Mouse (Mus musculus): Measurements from ENCODE around the gene Btbd9. TPM values are rescaled to one million over a fixed set of nuclear protein-coding genes. Genes with fewer than 3 reads are reported as not detected.

Btbd9 gene
- polyA plus RNA-seq, 1 experiment from 2014 or later, result 40.6 TPM

GRCm38 (mm10) chr17:30485067-30485854 is 91.0 kb downstream of the Btbd9 start:
- Histone ChIP-seq H3K27ac (ENCODE audit: low read length) (no peak overlapping the region), H3K9ac (replicated peaks; ENCODE audit: low read depth) (no peak overlapping the region), H3K9me3 (ENCODE audit: low read length) (no peaks in the 10 kb centered on the region), H3K4me1 (ENCODE audit: insufficient read depth, low read depth, low read length) (no peaks in the 10 kb centered on the region), H3K27me3 (replicated peaks; ENCODE audit: insufficient read depth, low read length) (no peaks in the 10 kb centered on the region), H3K4me2 (replicated peaks; ENCODE audit: low read depth, low read length) (no peak overlapping the region), H3K36me3 (ENCODE audit: insufficient read depth, low read length) (no peaks in the 10 kb centered on the region), H3K4me3 (ENCODE audit: low read depth, low read length) (no peak overlapping the region)
- WGBS, result 74% methylated on average over 4 of the region's 4 CpGs
- no peak for TF ChIP-seq EP300 (IDR thresholded peaks at IDR 0.05)
- no peak for TF ChIP-seq CTCF (IDR thresholded peaks at IDR 0.05)
- DNase-seq (ENCODE audit: low spot score) (no peak), ATAC-seq (no peak)

GRCm38 (mm10) chr17:30484446-30485066 is 91.7 kb downstream of the Btbd9 start:
- H3K27me3 ChIP-seq (replicated peaks; ENCODE audit: insufficient read depth, low read length), result no peaks in the 10 kb centered on the region
- 100% methylated on average over 1 of the region's 1 CpGs for WGBS
- TF ChIP-seq CTCF (IDR thresholded peaks at IDR 0.05) (no peak), EP300 (IDR thresholded peaks at IDR 0.05) (no peak)
- DNase-seq (ENCODE audit: low spot score) (no peak), ATAC-seq (no peak)
- no peaks in the 10 kb centered on the region for H3K9me3 ChIP-seq (ENCODE audit: low read length)
- H3K4me1 ChIP-seq (ENCODE audit: insufficient read depth, low read depth, low read length), result no peaks in the 10 kb centered on the region
- no peak overlapping the region for H3K9ac ChIP-seq (replicated peaks; ENCODE audit: low read depth)
- no peak overlapping the region for H3K4me2 ChIP-seq (replicated peaks; ENCODE audit: low read depth, low read length)
- H3K4me3 ChIP-seq (ENCODE audit: low read depth, low read length), result no peak overlapping the region
- no peak overlapping the region for H3K27ac ChIP-seq (ENCODE audit: low read length)
- H3K36me3 ChIP-seq (ENCODE audit: insufficient read depth, low read length), result no peaks in the 10 kb centered on the region

GRCm38 (mm10) chr17:30481766-30482165 is 94.5 kb downstream of the Btbd9 start:
- H3K9ac ChIP-seq (replicated peaks; ENCODE audit: low read depth), result no peak overlapping the region
- H3K27ac ChIP-seq (ENCODE audit: low read length), result no peak overlapping the region
- H3K4me3 ChIP-seq (ENCODE audit: low read depth, low read length), result no peak overlapping the region
- ATAC-seq (no peak), DNase-seq (ENCODE audit: low spot score) (no peak)
- WGBS, result 92% methylated on average over 6 of the region's 6 CpGs
- H3K36me3 ChIP-seq (ENCODE audit: insufficient read depth, low read length), result no peaks in the 10 kb centered on the region
- no peaks in the 10 kb centered on the region for H3K9me3 ChIP-seq (ENCODE audit: low read length)
- TF ChIP-seq EP300 (IDR thresholded peaks at IDR 0.05) (no peak), CTCF (IDR thresholded peaks at IDR 0.05) (no peak)
- no peaks in the 10 kb centered on the region for H3K27me3 ChIP-seq (replicated peaks; ENCODE audit: insufficient read depth, low read length)
- H3K4me1 ChIP-seq (ENCODE audit: insufficient read depth, low read depth, low read length), result no peaks in the 10 kb centered on the region
- no peak overlapping the region for H3K4me2 ChIP-seq (replicated peaks; ENCODE audit: low read depth, low read length)

GRCm38 (mm10) chr17:30481341-30481740 is 94.9 kb downstream of the Btbd9 start:
- ATAC-seq, result no peak
- no peaks in the 10 kb centered on the region for H3K27me3 ChIP-seq (replicated peaks; ENCODE audit: insufficient read depth, low read length)
- H3K4me1 ChIP-seq (ENCODE audit: insufficient read depth, low read depth, low read length), result no peaks in the 10 kb centered on the region
- TF ChIP-seq EP300 (IDR thresholded peaks at IDR 0.05) (no peak), CTCF (IDR thresholded peaks at IDR 0.05) (no peak)
- H3K27ac ChIP-seq (ENCODE audit: low read length), result no peak overlapping the region
- H3K4me3 ChIP-seq (ENCODE audit: low read depth, low read length), result no peak overlapping the region
- H3K9me3 ChIP-seq (ENCODE audit: low read length), result no peaks in the 10 kb centered on the region
- H3K9ac ChIP-seq (replicated peaks; ENCODE audit: low read depth), result no peak overlapping the region
- no peak overlapping the region for H3K4me2 ChIP-seq (replicated peaks; ENCODE audit: low read depth, low read length)
- no peaks in the 10 kb centered on the region for H3K36me3 ChIP-seq (ENCODE audit: insufficient read depth, low read length)
- 93% methylated on average over 10 of the region's 10 CpGs for WGBS
- DNase-seq (ENCODE audit: low spot score), result no peak

GRCm38 (mm10) chr17:30480381-30480780 is 95.9 kb downstream of the Btbd9 start:
- Histone ChIP-seq H3K9ac (replicated peaks; ENCODE audit: low read depth) (no peak overlapping the region), H3K4me2 (replicated peaks; ENCODE audit: low read depth, low read length) (no peak overlapping the region), H3K4me3 (ENCODE audit: low read depth, low read length) (no peak overlapping the region), H3K36me3 (ENCODE audit: insufficient read depth, low read length) (no peaks in the 10 kb centered on the region), H3K27me3 (replicated peaks; ENCODE audit: insufficient read depth, low read length) (no peaks in the 10 kb centered on the region), H3K27ac (ENCODE audit: low read length) (no peak overlapping the region), H3K9me3 (ENCODE audit: low read length) (no peaks in the 10 kb centered on the region), H3K4me1 (ENCODE audit: insufficient read depth, low read depth, low read length) (no peaks in the 10 kb centered on the region)
- no peak for DNase-seq (ENCODE audit: low spot score)
- TF ChIP-seq CTCF (IDR thresholded peaks at IDR 0.05) (no peak), EP300 (IDR thresholded peaks at IDR 0.05) (no peak)
- ATAC-seq, result no peak
- 87% methylated on average over 8 of the region's 8 CpGs for WGBS

- Histone ChIP-seq H3K9me3 (ENCODE audit: low read length) (no peaks in the 10 kb centered on the region), H3K4me3 (ENCODE audit: low read depth, low read length) (no peak overlapping the region), H3K36me3 (ENCODE audit: insufficient read depth, low read length) (no peaks in the 10 kb centered on the region), H3K27ac (ENCODE audit: low read length) (no peak overlapping the region), H3K4me1 (ENCODE audit: insufficient read depth, low read depth, low read length) (no peaks in the 10 kb centered on the region), H3K9ac (replicated peaks; ENCODE audit: low read depth) (no peak overlapping the region), H3K27me3 (replicated peaks; ENCODE audit: insufficient read depth, low read length) (no peaks in the 10 kb centered on the region), H3K4me2 (replicated peaks; ENCODE audit: low read depth, low read length) (no peak overlapping the region)
- WGBS, result 82% methylated on average over 9 of the region's 9 CpGs
- DNase-seq (ENCODE audit: low spot score), result no peak
- no peak for ATAC-seq
- TF ChIP-seq CTCF (IDR thresholded peaks at IDR 0.05), result no peak
- TF ChIP-seq EP300 (IDR thresholded peaks at IDR 0.05), result no peak
These were observed 98.1 kb downstream of the Btbd9 start for GRCm38 (mm10) chr17:30478181-30478580.
